Comparison of ENCODE assay signal across 8 mouse cellular contexts in genomic region chr8:84661961-84662571, GRCm38 (mm10). TPM values are rescaled to one million over a fixed set of nuclear protein-coding genes. Genes with fewer than 3 reads are reported as not detected.
DNase-seq lines count a peak whose midpoint lies in the region; ATAC-seq lines count a peak whose summit lies in the region.

No protein-coding gene starts in this region.

- H3K27ac ChIP-seq in embryonic facial prominence, embryonic 11.5 days (replicated peaks; ENCODE audit: low read depth, low read length) = peak overlapping the region; percentile 91
- peak overlapping the region; percentile 90 for H3K27ac ChIP-seq in heart, embryonic 16.5 days (ENCODE audit: low read length)
- peak overlapping the region; percentile 90 for H3K27ac ChIP-seq in limb, embryonic 11.5 days (replicated peaks; ENCODE audit: low read depth, low read length)
- H3K27ac ChIP-seq in midbrain, embryonic 13.5 days = peak overlapping the region; percentile 79

- DNase-seq in cerebellum, adult 18-20 months = peak; percentile 46 to 60
- peak; percentile 49 to 58 for DNase-seq in CD8-positive naive resting alpha-beta T cell, adult 2 months (ENCODE audit: low read depth in 2 of 2, low spot score in 2 of 2)
- DNase-seq in embryonic facial prominence, embryonic 11.5 days (ENCODE audit: low spot score) = peak; percentile 60
- no peak for DNase-seq in limb, embryonic 11.5 days (ENCODE audit: low spot score)
- DNase-seq in thymus, postnatal 0 days (ENCODE audit: low spot score) = peak; percentile 69

- ATAC-seq in cerebellum, adult (ENCODE audit: insufficient number of reproducible peaks, low FRiP score, low TSS enrichment) = no peak
- ATAC-seq in embryonic facial prominence, embryonic 11.5 days (replicated peaks; ENCODE audit: insufficient number of reproducible peaks, low FRiP score, low TSS enrichment, low read depth) = 0 out of 2 replicates have a peak, but pooled peaks have one; percentile 1
- 0 out of 2 replicates have a peak, but pooled peaks have one; percentile 3 for ATAC-seq in heart, embryonic 16.5 days (replicated peaks; ENCODE audit: extremely low read depth, insufficient read depth, low FRiP score)
- no peak for ATAC-seq in limb, embryonic 11.5 days (ENCODE audit: insufficient number of reproducible peaks, low FRiP score, low TSS enrichment, low read depth)
- peak; percentile 18 for ATAC-seq in midbrain, embryonic 13.5 days

- no peaks in the 10 kb centered on the region for H3K9me3 ChIP-seq in embryonic facial prominence, embryonic 11.5 days (replicated peaks; ENCODE audit: control insufficient read depth, low read length)
- H3K9me3 ChIP-seq in heart, embryonic 16.5 days (replicated peaks; ENCODE audit: control insufficient read depth, low read length) = no peaks in the 10 kb centered on the region
- no peaks in the 10 kb centered on the region for H3K9me3 ChIP-seq in limb, embryonic 11.5 days (ENCODE audit: control insufficient read depth, low read length)
- no peaks in the 10 kb centered on the region for H3K9me3 ChIP-seq in midbrain, embryonic 13.5 days

- H3K27me3 ChIP-seq in embryonic facial prominence, embryonic 11.5 days (ENCODE audit: control insufficient read depth, insufficient read depth, low read length) = no peaks in the 10 kb centered on the region
- no peaks in the 10 kb centered on the region for H3K27me3 ChIP-seq in heart, embryonic 16.5 days (ENCODE audit: control insufficient read depth, insufficient read depth, low read length)
- H3K27me3 ChIP-seq in limb, embryonic 11.5 days (ENCODE audit: control insufficient read depth, insufficient read depth, low read length) = no peaks in the 10 kb centered on the region
- H3K27me3 ChIP-seq in midbrain, embryonic 13.5 days = peaks cover 8% of the 10 kb centered on the region; the same call in 1 of the 2 replicates

- under 1% methylated on average over 61 of the region's 61 CpGs for WGBS in embryonic facial prominence, embryonic 11.5 days
- under 1% methylated on average over 61 of the region's 61 CpGs for WGBS in heart, embryonic 16.5 days
- WGBS in limb, embryonic 11.5 days = under 1% methylated on average over 61 of the region's 61 CpGs
- under 1% methylated on average over 61 of the region's 61 CpGs for WGBS in midbrain, embryonic 13.5 days

- H3K4me1 ChIP-seq in embryonic facial prominence, embryonic 11.5 days (ENCODE audit: control insufficient read depth, insufficient read depth, low read length) = peaks cover 5% of the 10 kb centered on the region
- peaks cover 35% of the 10 kb centered on the region for H3K4me1 ChIP-seq in heart, embryonic 16.5 days (ENCODE audit: control insufficient read depth, insufficient read depth, low read length)
- H3K4me1 ChIP-seq in limb, embryonic 11.5 days (ENCODE audit: control insufficient read depth, insufficient read depth, low read length) = peaks cover 24% of the 10 kb centered on the region
- peaks cover 50% of the 10 kb centered on the region for H3K4me1 ChIP-seq in midbrain, embryonic 13.5 days (replicated peaks)

- H3K4me2 ChIP-seq in embryonic facial prominence, embryonic 11.5 days (ENCODE audit: low read depth, low read length) = peak overlapping the region; percentile 89
- H3K4me2 ChIP-seq in heart, embryonic 16.5 days (ENCODE audit: low read depth, low read length) = peak overlapping the region; percentile 86
- H3K4me2 ChIP-seq in limb, embryonic 11.5 days (ENCODE audit: low read depth, severe bottlenecking) = peak overlapping the region; percentile 68
- peak overlapping the region; percentile 88 for H3K4me2 ChIP-seq in midbrain, embryonic 13.5 days (replicated peaks)

- H3K9ac ChIP-seq in embryonic facial prominence, embryonic 11.5 days (replicated peaks; ENCODE audit: low read length) = peak overlapping the region; percentile 95
- H3K9ac ChIP-seq in heart, embryonic 16.5 days (ENCODE audit: low read length) = peak overlapping the region; percentile 89
- H3K9ac ChIP-seq in limb, embryonic 11.5 days (ENCODE audit: low read length) = peak overlapping the region; percentile 98
- peak overlapping the region; percentile 82 for H3K9ac ChIP-seq in midbrain, embryonic 13.5 days (replicated peaks)

- H3K36me3 ChIP-seq in embryonic facial prominence, embryonic 11.5 days (replicated peaks; ENCODE audit: control insufficient read depth, insufficient read depth, low read depth, low read length) = no peaks in the 10 kb centered on the region
- no peaks in the 10 kb centered on the region for H3K36me3 ChIP-seq in heart, embryonic 16.5 days (ENCODE audit: control insufficient read depth, insufficient read depth)
- no peaks in the 10 kb centered on the region for H3K36me3 ChIP-seq in limb, embryonic 11.5 days (ENCODE audit: control insufficient read depth, insufficient read depth, low read length)
- no peaks in the 10 kb centered on the region for H3K36me3 ChIP-seq in midbrain, embryonic 13.5 days

- peak overlapping the region; percentile 97 for H3K4me3 ChIP-seq in embryonic facial prominence, embryonic 11.5 days (ENCODE audit: low read depth, low read length)
- H3K4me3 ChIP-seq in heart, embryonic 16.5 days (ENCODE audit: low read length) = peak overlapping the region; percentile 76
- peak overlapping the region; percentile 99 for H3K4me3 ChIP-seq in limb, embryonic 11.5 days (ENCODE audit: low read depth, low read length)
- H3K4me3 ChIP-seq in midbrain, embryonic 13.5 days (replicated peaks) = peak overlapping the region; percentile 73

RNA-seq across cellular contexts. Expression of gene Ier2, which starts 0.6 kb away (rescaled TPM):
- polyA plus RNA-seq in embryonic facial prominence, embryonic 11.5 days (2014; fragmentation: Nextera tagmentation; extraction: Ambion mirVana) = 86.9 and 89.6 TPM in 2 replicates
- polyA plus RNA-seq in heart, embryonic 16.5 days (2015; fragmentation: Nextera tagmentation; extraction: Ambion mirVana) = 43.0 and 43.3 TPM in 2 replicates
- 149 and 156 TPM in 2 replicates for polyA plus RNA-seq in limb, embryonic 11.5 days (2014; fragmentation: Nextera tagmentation; extraction: Ambion mirVana)
- polyA plus RNA-seq in midbrain, embryonic 13.5 days (2015; fragmentation: Nextera tagmentation; extraction: Ambion mirVana) = 20.0 and 26.3 TPM in 2 replicates
- 76.9 and 86.0 TPM in 2 replicates for polyA plus RNA-seq in thymus, postnatal 0 days (2015; fragmentation: Nextera tagmentation; extraction: Ambion mirVana)

RNA-seq across cellular contexts. Expression of gene Trmt1, which starts 24.0 kb away (rescaled TPM):
- 61.5 and 64.7 TPM in 2 replicates for polyA plus RNA-seq in embryonic facial prominence, embryonic 11.5 days (2014; fragmentation: Nextera tagmentation; extraction: Ambion mirVana)
- 43.2 and 46.7 TPM in 2 replicates for polyA plus RNA-seq in heart, embryonic 16.5 days (2015; fragmentation: Nextera tagmentation; extraction: Ambion mirVana)
- 65.7 and 65.9 TPM in 2 replicates for polyA plus RNA-seq in limb, embryonic 11.5 days (2014; fragmentation: Nextera tagmentation; extraction: Ambion mirVana)
- polyA plus RNA-seq in midbrain, embryonic 13.5 days (2015; fragmentation: Nextera tagmentation; extraction: Ambion mirVana) = 50.1 and 55.7 TPM in 2 replicates
- polyA plus RNA-seq in thymus, postnatal 0 days (2015; fragmentation: Nextera tagmentation; extraction: Ambion mirVana) = 50.0 and 51.5 TPM in 2 replicates

RNA-seq across cellular contexts. Expression of gene Nacc1, which starts 25.6 kb away (rescaled TPM):
- polyA plus RNA-seq in embryonic facial prominence, embryonic 11.5 days (2014; fragmentation: Nextera tagmentation; extraction: Ambion mirVana) = 21.0 and 21.1 TPM in 2 replicates
- 11.7 and 14.4 TPM in 2 replicates for polyA plus RNA-seq in heart, embryonic 16.5 days (2015; fragmentation: Nextera tagmentation; extraction: Ambion mirVana)
- 26.4 and 26.7 TPM in 2 replicates for polyA plus RNA-seq in limb, embryonic 11.5 days (2014; fragmentation: Nextera tagmentation; extraction: Ambion mirVana)
- polyA plus RNA-seq in midbrain, embryonic 13.5 days (2015; fragmentation: Nextera tagmentation; extraction: Ambion mirVana) = 16.8 and 17.3 TPM in 2 replicates
- polyA plus RNA-seq in thymus, postnatal 0 days (2015; fragmentation: Nextera tagmentation; extraction: Ambion mirVana) = 12.1 TPM in 2 replicates

RNA-seq across cellular contexts. Expression of gene Lyl1, which starts 39.2 kb away (rescaled TPM):
- polyA plus RNA-seq in embryonic facial prominence, embryonic 11.5 days (2014; fragmentation: Nextera tagmentation; extraction: Ambion mirVana) = 4.6 and 5.3 TPM in 2 replicates
- 10.2 and 12.0 TPM in 2 replicates for polyA plus RNA-seq in heart, embryonic 16.5 days (2015; fragmentation: Nextera tagmentation; extraction: Ambion mirVana)
- polyA plus RNA-seq in limb, embryonic 11.5 days (2014; fragmentation: Nextera tagmentation; extraction: Ambion mirVana) = 3.9 and 4.8 TPM in 2 replicates
- polyA plus RNA-seq in midbrain, embryonic 13.5 days (2015; fragmentation: Nextera tagmentation; extraction: Ambion mirVana) = 2.1 and 2.4 TPM in 2 replicates
- polyA plus RNA-seq in thymus, postnatal 0 days (2015; fragmentation: Nextera tagmentation; extraction: Ambion mirVana) = 8.1 and 8.8 TPM in 2 replicates

Comparison
In these comparisons a context has a peak if more than half of its experiments do, and no peak if none do; other contexts are left out.
1. ATAC-seq: peak in embryonic facial prominence, embryonic 11.5 days (single experiment), heart, embryonic 16.5 days (single experiment) and midbrain, embryonic 13.5 days (single experiment); none in cerebellum, adult (single experiment) and limb, embryonic 11.5 days (single experiment).
2. Peak in every context shown above with its lines, with median percentiles within 50 percentile points of each other: H3K27ac ChIP-seq, H3K4me2 ChIP-seq, H3K4me3 ChIP-seq and H3K9ac ChIP-seq.